Mouse (Mus musculus): ENCODE measurements around the gene Rtn3. TPM values are rescaled to one million over a fixed set of nuclear protein-coding genes. Genes with fewer than 3 reads are reported as not detected.

Rtn3 gene
- total RNA-seq, 2 experiments from 2014 or later = 936 to 943 TPM

GRCm38 (mm10) chr19:7493352-7494186, 10.5 kb upstream of the Rtn3 start, which contains the start of gene Atl3:
Gene Atl3, plus strand, starts transcription at chr19:7494040.
- DNase-seq (ENCODE audit: low spot score in 2 of 2) = no peak
- intact Hi-C loops (cut with DNase I) = no loop called here

GRCm38 (mm10) chr19:7492682-7493081, 9.6 kb upstream of the Rtn3 start:
- intact Hi-C loops (cut with DNase I) = no loop called here
- no peak for DNase-seq (ENCODE audit: low spot score in 2 of 2)

- DNase-seq (ENCODE audit: low spot score in 2 of 2) = no peak
- intact Hi-C loops (cut with DNase I) = no loop called here
Observed at GRCm38 (mm10) chr19:7491960-7492359, 8.9 kb upstream of the Rtn3 start.

GRCm38 (mm10) chr19:7487680-7488079, 4.6 kb upstream of the Rtn3 start:
- intact Hi-C loops (cut with DNase I) = no loop called here
- DNase-seq (ENCODE audit: low spot score in 2 of 2) = no peak

- intact Hi-C loops (cut with DNase I) = loop anchor here (5.0 kb wide), 1 partner anchor 42 kb away; no protein-coding TSS in a partner anchor
- peak; percentile 18 to 49 for DNase-seq (ENCODE audit: low spot score in 2 of 2)
Observed at GRCm38 (mm10) chr19:7484076-7484475, 995 bp upstream of the Rtn3 start.

- DNase-seq (ENCODE audit: low spot score in 2 of 2) = peak; percentile 70 to 93
- intact Hi-C loops (cut with DNase I) = loop anchor here (5.0 kb wide), 1 partner anchor 41 kb away; no protein-coding TSS in a partner anchor
Observed at GRCm38 (mm10) chr19:7483512-7483882, 416 bp upstream of the Rtn3 start.

GRCm38 (mm10) chr19:7482266-7482598, 849 bp downstream of the Rtn3 start:
- intact Hi-C loops (cut with DNase I) = loop anchor here (5.0 kb wide), 1 partner anchor 40 kb away; no protein-coding TSS in a partner anchor
- DNase-seq (ENCODE audit: low spot score in 2 of 2) = no peak

- intact Hi-C loops (cut with DNase I) = loop anchor here (5.0 kb wide), 1 partner anchor 39 kb away; no protein-coding TSS in a partner anchor
Observed at GRCm38 (mm10) chr19:7481541-7482265, 1.4 kb downstream of the Rtn3 start.

GRCm38 (mm10) chr19:7479751-7480248, 3.3 kb downstream of the Rtn3 start:
- no peak for DNase-seq (ENCODE audit: low spot score in 2 of 2)
- intact Hi-C loops (cut with DNase I) = loop anchor here (5.0 kb wide), 1 partner anchor 37 kb away; no protein-coding TSS in a partner anchor

More at GRCm38 (mm10) chr19:7481541-7482265, 1.4 kb downstream of the Rtn3 start:
- DNase-seq (ENCODE audit: low spot score in 2 of 2) = peak; percentile 59 to 66

GRCm38 (mm10) chr19:7470643-7471042, 12.4 kb downstream of the Rtn3 start:
- DNase-seq (ENCODE audit: low spot score in 2 of 2) = no peak
- intact Hi-C loops (cut with DNase I) = no loop called here

GRCm38 (mm10) chr19:7467915-7468314, 15.2 kb downstream of the Rtn3 start:
- DNase-seq (ENCODE audit: low spot score in 2 of 2) = no peak
- intact Hi-C loops (cut with DNase I) = no loop called here

- intact Hi-C loops (cut with DNase I) = no loop called here
- no peak for DNase-seq (ENCODE audit: low spot score in 2 of 2)
Observed at GRCm38 (mm10) chr19:7459370-7459769, 23.7 kb downstream of the Rtn3 start.

- no peak for DNase-seq (ENCODE audit: low spot score in 2 of 2)
- intact Hi-C loops (cut with DNase I) = no loop called here
Observed at GRCm38 (mm10) chr19:7458901-7459300, 24.2 kb downstream of the Rtn3 start.

- intact Hi-C loops (cut with DNase I) = no loop called here
- peak in 1 of 2 experiments; percentile 33 for DNase-seq (ENCODE audit: low spot score in 2 of 2)
Observed at GRCm38 (mm10) chr19:7456803-7457202, 26.3 kb downstream of the Rtn3 start.

- intact Hi-C loops (cut with DNase I) = no loop called here
- no peak for DNase-seq (ENCODE audit: low spot score in 2 of 2)
Observed at GRCm38 (mm10) chr19:7445596-7445995, 37.5 kb downstream of the Rtn3 start.

- intact Hi-C loops (cut with DNase I) = no loop called here
Observed at GRCm38 (mm10) chr19:7445105-7445504, 38.0 kb downstream of the Rtn3 start.

GRCm38 (mm10) chr19:7441493-7441892, 41.6 kb downstream of the Rtn3 start:
- DNase-seq (ENCODE audit: low spot score in 2 of 2) = peak; percentile 71 to 72
- intact Hi-C loops (cut with DNase I) = loop anchor here (5.0 kb wide), 1 partner anchor 41 kb away; the partner anchor contains the start of gene Rtn3

More at GRCm38 (mm10) chr19:7445105-7445504, 38.0 kb downstream of the Rtn3 start:
- no peak for DNase-seq (ENCODE audit: low spot score in 2 of 2)

GRCm38 (mm10) chr19:7438295-7438694, 44.8 kb downstream of the Rtn3 start:
- intact Hi-C loops (cut with DNase I) = no loop called here
- no peak for DNase-seq (ENCODE audit: low spot score in 2 of 2)

- peak; percentile 74 to 83 for DNase-seq (ENCODE audit: low spot score in 2 of 2)
- intact Hi-C loops (cut with DNase I) = no loop called here
Observed at GRCm38 (mm10) chr19:7436061-7436970, 46.8 kb downstream of the Rtn3 start.

All from left cerebral cortex, postnatal 14 days (tissue).